Mouse (Mus musculus): ENCODE measurements around the gene 2310009B15Rik. TPM values are rescaled to one million over a fixed set of nuclear protein-coding genes. Genes with fewer than 3 reads are reported as not detected.

Gene 2310009B15Rik
- polyA plus RNA-seq, 1 experiment from 2014 or later = 54.2 TPM

DNA sequence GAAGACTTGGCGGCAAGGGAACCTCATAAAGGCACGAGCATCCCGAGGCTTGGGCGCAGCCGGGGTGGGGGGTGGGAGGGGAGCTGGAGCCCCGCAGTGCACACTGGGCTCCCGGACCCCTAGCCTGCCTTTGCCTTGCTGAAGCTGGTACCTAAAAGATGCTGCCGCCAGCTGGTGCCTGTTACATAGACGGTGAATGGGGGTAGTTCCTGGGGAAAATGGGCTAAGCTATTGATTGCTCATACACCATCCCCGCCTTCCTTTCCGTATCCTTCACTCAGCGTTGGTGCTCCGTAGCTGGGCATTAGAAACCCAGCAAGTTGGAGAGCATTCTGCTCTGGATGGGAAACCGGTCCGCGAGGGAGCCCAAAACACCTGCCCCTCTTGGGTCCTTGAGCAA is 8.6 kb downstream of the 2310009B15Rik start:
- no peak overlapping the region for H3K9ac ChIP-seq
- no peak for TF ChIP-seq CTCF (IDR thresholded peaks at IDR 0.05; ENCODE audit: low read depth)

DNA sequence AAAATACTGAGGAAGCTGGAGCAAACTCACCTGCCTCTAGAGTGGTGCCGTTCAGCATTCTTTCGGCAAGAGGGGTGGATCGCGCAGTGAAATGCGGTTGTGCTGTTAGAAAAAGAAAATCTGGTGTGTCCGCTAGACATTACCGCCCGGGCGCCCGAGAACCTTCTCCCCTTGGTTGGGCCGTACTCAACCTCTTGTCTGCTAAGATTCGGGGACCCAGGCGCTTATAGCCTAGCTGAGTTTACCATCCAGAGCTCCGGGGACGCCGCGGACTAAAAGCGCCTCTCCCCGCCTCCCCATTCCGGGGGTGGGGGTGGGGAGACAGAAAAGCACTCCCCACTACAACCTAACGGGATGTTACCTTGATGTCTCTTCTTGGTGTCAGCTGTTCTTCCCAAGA is 9.5 kb downstream of the 2310009B15Rik start:
- Histone ChIP-seq H3K27me3 (ENCODE audit: insufficient read depth, low read length) (peaks cover 81% of the 10 kb centered on the region), H3K4me1 (ENCODE audit: insufficient read depth) (no peaks in the 10 kb centered on the region), H3K27ac (ENCODE audit: low read depth) (no peak overlapping the region), H3K4me3 (ENCODE audit: low read depth, low read length) (no peak overlapping the region), H3K36me3 (ENCODE audit: insufficient read depth) (peaks cover 9% of the 10 kb centered on the region; the same call in 1 of the 2 replicates), H3K9ac (no peak overlapping the region), H3K9me3 (ENCODE audit: low read depth, low read length) (no peaks in the 10 kb centered on the region), H3K4me2 (peak overlapping the region; percentile 29; the same call in 1 of the 2 replicates)
- TF ChIP-seq CTCF (IDR thresholded peaks at IDR 0.05; ENCODE audit: low read depth) = no peak
- WGBS = 1% methylated on average over 20 of the region's 21 CpGs
- DNase-seq (no peak), ATAC-seq (ENCODE audit: insufficient read depth) (no peak)

More for the DNA sequence above, 8.6 kb downstream of the 2310009B15Rik start:
- peaks cover 9% of the 10 kb centered on the region; the same call in 1 of the 2 replicates for H3K36me3 ChIP-seq (ENCODE audit: insufficient read depth)
- H3K9me3 ChIP-seq (ENCODE audit: low read depth, low read length) = no peaks in the 10 kb centered on the region
- no peaks in the 10 kb centered on the region for H3K4me1 ChIP-seq (ENCODE audit: insufficient read depth)
- peaks cover 74% of the 10 kb centered on the region for H3K27me3 ChIP-seq (ENCODE audit: insufficient read depth, low read length)
- DNase-seq (no peak), ATAC-seq (ENCODE audit: insufficient read depth) (peak; percentile 13; the same call in 1 of the 2 replicates)
- no peak overlapping the region for H3K27ac ChIP-seq (ENCODE audit: low read depth)
- peak overlapping the region; percentile 58 for H3K4me2 ChIP-seq
- H3K4me3 ChIP-seq (ENCODE audit: low read depth, low read length) = peak overlapping the region; percentile 30
- WGBS = under 1% methylated on average over 16 of the region's 16 CpGs

DNA sequence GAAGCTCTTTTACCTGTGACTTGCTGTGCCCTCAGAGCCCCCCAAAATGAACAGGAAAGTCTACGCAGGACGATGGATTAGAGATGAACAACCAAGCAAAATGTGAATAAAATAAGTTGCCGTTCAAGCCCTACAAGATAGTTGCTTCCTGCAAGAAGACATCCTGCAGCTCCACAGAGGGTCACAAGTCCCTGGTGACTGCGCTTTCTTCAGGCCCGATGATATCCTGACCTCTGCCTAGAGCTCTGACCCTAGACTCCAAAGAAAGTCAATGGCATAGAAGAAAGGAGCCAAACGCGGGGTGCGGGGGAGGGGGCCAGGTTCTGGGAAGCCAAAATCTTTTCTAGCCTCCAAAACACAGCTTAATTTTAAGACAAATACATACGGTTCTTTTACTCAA is 10.1 kb downstream of the 2310009B15Rik start:
- no peak overlapping the region for H3K9ac ChIP-seq
- TF ChIP-seq CTCF (IDR thresholded peaks at IDR 0.05; ENCODE audit: low read depth) = no peak
- no peak overlapping the region for H3K4me2 ChIP-seq
- H3K27ac ChIP-seq (ENCODE audit: low read depth) = no peak overlapping the region
- H3K27me3 ChIP-seq (ENCODE audit: insufficient read depth, low read length) = peaks cover 86% of the 10 kb centered on the region
- 0 out of 2 replicates have a peak, but pooled peaks cover 2% of the 10 kb centered on the region for H3K4me1 ChIP-seq (ENCODE audit: insufficient read depth)
- no peak overlapping the region for H3K4me3 ChIP-seq (ENCODE audit: low read depth, low read length)
- ATAC-seq (ENCODE audit: insufficient read depth) = no peak
- H3K9me3 ChIP-seq (ENCODE audit: low read depth, low read length) = no peaks in the 10 kb centered on the region
- DNase-seq = no peak
- peaks cover 7% of the 10 kb centered on the region; the same call in 1 of the 2 replicates for H3K36me3 ChIP-seq (ENCODE audit: insufficient read depth)
- 4% methylated on average over 9 of the region's 9 CpGs for WGBS

DNA sequence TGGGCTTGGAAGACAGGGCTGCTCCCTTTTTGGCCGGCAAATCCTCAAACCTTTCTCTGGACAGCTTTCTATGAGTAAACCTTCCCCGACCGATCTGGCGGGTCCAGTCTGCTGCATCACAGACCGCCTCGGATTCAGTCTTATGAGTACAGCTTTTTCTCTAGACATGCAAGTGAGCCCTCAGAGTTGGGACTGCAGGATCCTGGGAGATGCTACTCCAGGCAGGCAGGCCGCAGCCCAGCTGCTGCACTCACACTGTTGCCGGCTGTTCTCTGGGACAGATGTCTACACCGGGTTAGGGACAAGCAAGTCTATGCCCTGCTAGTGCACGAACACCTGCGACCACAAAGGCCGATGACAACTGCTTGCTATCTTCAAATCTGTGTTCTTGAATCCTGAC is 10.5 kb downstream of the 2310009B15Rik start:
- ATAC-seq (ENCODE audit: insufficient read depth) (no peak), DNase-seq (no peak)
- Histone ChIP-seq H3K27ac (ENCODE audit: low read depth) (no peak overlapping the region), H3K36me3 (ENCODE audit: insufficient read depth) (0 out of 2 replicates have a peak, but pooled peaks cover 3% of the 10 kb centered on the region), H3K27me3 (ENCODE audit: insufficient read depth, low read length) (peaks cover 90% of the 10 kb centered on the region), H3K9me3 (ENCODE audit: low read depth, low read length) (no peaks in the 10 kb centered on the region), H3K9ac (no peak overlapping the region), H3K4me3 (ENCODE audit: low read depth, low read length) (no peak overlapping the region), H3K4me1 (ENCODE audit: insufficient read depth) (0 out of 2 replicates have a peak, but pooled peaks cover 6% of the 10 kb centered on the region), H3K4me2 (no peak overlapping the region)
- WGBS = 3% methylated on average over 12 of the region's 12 CpGs
- no peak for TF ChIP-seq CTCF (IDR thresholded peaks at IDR 0.05; ENCODE audit: low read depth)

DNA sequence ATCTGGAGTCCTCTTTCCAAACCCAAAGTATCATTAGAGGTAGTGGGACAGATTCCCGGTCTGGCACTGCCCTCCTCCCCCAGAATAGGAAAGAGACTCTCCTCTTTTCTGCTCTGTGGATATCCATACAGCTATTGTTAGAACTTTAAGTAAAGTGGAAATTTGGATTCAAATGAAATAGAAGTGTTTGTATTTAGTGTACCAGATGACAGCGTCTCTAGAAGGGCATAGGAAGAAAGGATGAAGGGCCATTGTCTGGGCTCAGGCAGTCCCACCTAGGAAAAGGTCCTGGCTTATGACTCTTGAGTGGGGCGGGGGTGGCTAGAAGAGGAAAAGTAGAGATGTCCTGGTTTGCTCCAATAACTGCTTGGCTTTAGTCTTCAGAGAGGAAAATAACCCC is 11.2 kb downstream of the 2310009B15Rik start:
- TF ChIP-seq CTCF (IDR thresholded peaks at IDR 0.05; ENCODE audit: low read depth) = no peak
- 17% methylated on average over 3 of the region's 3 CpGs for WGBS
- Histone ChIP-seq H3K4me1 (ENCODE audit: insufficient read depth) (0 out of 2 replicates have a peak, but pooled peaks cover 6% of the 10 kb centered on the region), H3K9me3 (ENCODE audit: low read depth, low read length) (no peaks in the 10 kb centered on the region), H3K36me3 (ENCODE audit: insufficient read depth) (no peaks in the 10 kb centered on the region), H3K9ac (no peak overlapping the region), H3K4me3 (ENCODE audit: low read depth, low read length) (no peak overlapping the region), H3K4me2 (no peak overlapping the region), H3K27me3 (ENCODE audit: insufficient read depth, low read length) (peaks cover 93% of the 10 kb centered on the region), H3K27ac (ENCODE audit: low read depth) (no peak overlapping the region)
- DNase-seq (no peak), ATAC-seq (ENCODE audit: insufficient read depth) (no peak)

DNA sequence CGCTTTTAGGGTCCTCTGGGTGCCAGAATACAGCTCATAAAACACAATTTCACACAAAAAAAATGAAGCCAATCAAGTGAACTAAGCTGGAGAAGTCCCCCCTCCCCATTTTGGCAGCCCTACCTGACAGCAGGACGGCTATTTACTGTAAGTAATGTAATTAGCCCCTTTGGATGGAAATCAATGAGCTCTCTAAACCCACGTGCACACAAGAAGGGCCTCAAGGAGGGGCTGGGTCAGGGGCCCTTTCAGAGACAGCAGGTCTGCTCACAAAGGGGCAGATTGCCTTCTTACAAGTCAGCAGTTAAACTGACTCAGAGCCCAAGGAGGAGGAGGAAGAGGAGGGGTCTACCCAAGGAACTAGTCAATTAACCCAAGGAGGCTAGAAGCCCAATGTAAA is 12.5 kb downstream of the 2310009B15Rik start:
- no peak for DNase-seq
- H3K9ac ChIP-seq = no peak overlapping the region
- H3K4me3 ChIP-seq (ENCODE audit: low read depth, low read length) = no peak overlapping the region
- no peak overlapping the region for H3K4me2 ChIP-seq
- no peaks in the 10 kb centered on the region for H3K9me3 ChIP-seq (ENCODE audit: low read depth, low read length)
- no peak overlapping the region for H3K27ac ChIP-seq (ENCODE audit: low read depth)
- H3K4me1 ChIP-seq (ENCODE audit: insufficient read depth) = 0 out of 2 replicates have a peak, but pooled peaks cover 6% of the 10 kb centered on the region
- H3K27me3 ChIP-seq (ENCODE audit: insufficient read depth, low read length) = peaks cover 94% of the 10 kb centered on the region
- no peak for ATAC-seq (ENCODE audit: insufficient read depth)
- TF ChIP-seq CTCF (IDR thresholded peaks at IDR 0.05; ENCODE audit: low read depth) = no peak
- 3% methylated on average over 3 of the region's 3 CpGs for WGBS
- no peaks in the 10 kb centered on the region for H3K36me3 ChIP-seq (ENCODE audit: insufficient read depth)

DNA sequence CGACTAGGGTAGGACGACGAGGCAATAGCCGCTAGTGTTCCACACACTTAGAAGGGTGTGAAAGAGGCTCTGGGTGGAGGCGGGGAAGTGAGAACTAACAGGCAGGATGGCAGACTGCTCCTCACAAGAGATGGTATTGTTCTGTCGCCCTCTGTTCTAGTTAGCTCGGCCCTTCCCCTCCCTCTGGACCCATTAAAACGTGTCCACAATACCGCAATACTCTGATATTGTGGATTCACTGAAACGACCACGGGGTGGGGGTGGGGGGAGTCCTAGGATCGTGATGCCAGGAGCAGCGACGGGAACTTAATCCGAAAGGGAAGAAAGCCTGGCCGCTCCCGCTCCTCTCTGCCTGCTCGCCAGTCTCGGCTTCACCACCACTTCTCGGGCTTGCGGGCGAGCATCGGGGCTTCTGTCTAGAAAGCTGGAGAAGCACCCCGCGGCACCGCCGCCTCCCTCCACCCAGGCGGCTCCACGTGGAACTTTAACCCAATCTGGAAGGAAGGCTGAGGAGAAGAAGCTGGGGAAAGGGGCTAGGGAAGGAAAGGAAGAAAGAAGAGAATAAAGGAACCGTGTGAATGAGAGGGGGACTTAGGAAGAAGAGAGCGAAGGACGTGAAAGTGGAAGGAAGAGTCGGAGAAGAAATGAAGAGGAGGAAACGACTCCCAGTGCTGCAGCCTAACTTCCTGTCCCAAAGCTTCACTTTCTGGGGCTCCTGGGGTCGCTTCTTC is 13.1 kb downstream of the 2310009B15Rik start:
- DNase-seq = no peak
- no peaks in the 10 kb centered on the region for H3K9me3 ChIP-seq (ENCODE audit: low read depth, low read length)
- peak overlapping the region; percentile 31 for H3K4me3 ChIP-seq (ENCODE audit: low read depth, low read length)
- H3K27me3 ChIP-seq (ENCODE audit: insufficient read depth, low read length) = peaks cover 94% of the 10 kb centered on the region
- 0 out of 2 replicates have a peak, but pooled peaks cover 6% of the 10 kb centered on the region for H3K4me1 ChIP-seq (ENCODE audit: insufficient read depth)
- no peak for TF ChIP-seq CTCF (IDR thresholded peaks at IDR 0.05; ENCODE audit: low read depth)
- peak overlapping the region; percentile 57 for H3K4me2 ChIP-seq
- under 1% methylated on average over 35 of the region's 35 CpGs for WGBS
- 0 out of 2 replicates have a peak overlapping the region, but pooled peaks have one; percentile 2 for H3K9ac ChIP-seq
- no peak for ATAC-seq (ENCODE audit: insufficient read depth)
- H3K27ac ChIP-seq (ENCODE audit: low read depth) = no peak overlapping the region
- no peaks in the 10 kb centered on the region for H3K36me3 ChIP-seq (ENCODE audit: insufficient read depth)

Measured in lung, embryonic 14.5 days (tissue).